Mouse (Mus musculus): ENCODE measurements around the gene Plbd1.

The Plbd1 gene

DNA sequence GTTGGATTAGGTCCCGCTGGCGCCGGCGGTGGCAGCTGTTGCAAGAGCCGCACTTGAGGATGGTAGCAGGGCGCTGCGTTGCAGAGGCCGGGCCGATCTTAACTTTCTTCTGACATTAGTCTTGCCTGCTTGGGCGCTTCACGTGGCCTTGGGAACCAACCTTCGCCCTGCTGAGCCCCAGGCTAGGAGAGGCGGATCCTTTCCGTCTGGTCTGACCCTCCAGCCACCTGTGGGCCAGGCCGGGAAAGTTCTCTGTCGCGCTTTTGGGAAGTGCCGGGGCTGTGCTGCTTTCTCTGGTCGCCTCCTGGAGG, at the start of gene Plbd1:
Gene Plbd1, minus strand, starts transcription at position 223 of the 311 bp plus-strand sequence.
- no peak for DNase-seq (ENCODE audit: low spot score in 2 of 2)

DNA sequence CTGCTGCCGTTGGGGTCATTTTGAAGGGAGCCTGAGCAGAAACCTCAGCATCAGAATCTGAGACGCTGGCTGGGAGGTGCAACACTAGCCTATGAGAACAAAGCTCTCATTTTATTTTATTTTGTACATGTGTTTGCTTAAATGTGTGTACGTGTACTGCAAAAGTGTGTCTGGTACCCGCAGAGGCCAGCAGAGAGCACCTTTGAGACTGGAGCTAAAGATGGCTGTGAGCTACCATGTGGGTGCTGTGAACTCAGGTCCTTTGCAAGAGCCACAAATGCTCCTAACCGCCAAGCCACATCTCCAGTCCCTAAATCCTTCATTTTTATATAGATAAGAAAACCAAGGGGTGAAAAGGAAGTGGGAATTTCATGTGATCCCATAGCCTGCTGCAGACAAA, 48.7 kb upstream of the Plbd1 start:
- DNase-seq (ENCODE audit: low spot score in 2 of 2): no peak

DNA sequence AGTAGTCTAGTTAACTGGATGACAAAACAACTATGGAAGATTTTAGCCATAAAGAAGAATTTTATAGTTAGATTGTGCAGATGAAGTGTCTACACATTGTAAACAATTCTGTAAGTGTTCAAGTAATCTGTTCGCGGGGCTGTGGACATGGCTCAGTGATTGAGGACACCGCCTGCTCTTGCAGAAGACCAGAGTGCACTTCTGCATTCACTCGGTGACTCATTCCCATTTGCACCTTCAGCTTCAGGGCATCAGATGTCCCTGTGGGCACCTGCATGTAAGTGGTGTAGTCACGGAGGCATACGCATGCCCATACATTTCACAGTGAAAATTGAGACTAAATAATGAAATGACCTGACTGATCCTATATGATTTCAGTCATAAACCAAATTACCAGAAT, 46.9 kb upstream of the Plbd1 start:
- no peak for DNase-seq (ENCODE audit: low spot score in 2 of 2)

DNA sequence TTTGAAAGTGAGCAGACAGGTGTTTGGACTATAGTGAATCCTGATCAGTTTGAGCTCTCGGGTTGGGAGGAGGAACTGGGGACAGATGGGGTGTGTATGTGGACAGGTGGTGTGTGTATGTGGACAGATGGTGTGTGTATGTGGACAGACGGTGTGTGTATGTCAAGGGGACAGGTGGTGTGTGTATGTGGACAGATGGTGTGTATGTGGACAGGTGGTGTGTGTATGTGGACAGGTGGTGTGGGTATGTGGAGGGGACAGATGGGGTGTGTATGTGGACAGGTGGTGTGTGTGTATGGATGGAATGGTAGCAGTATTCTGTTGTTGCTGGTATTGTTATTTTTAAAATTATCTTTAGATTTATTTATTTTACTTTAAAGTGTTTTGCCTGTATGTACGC, 40.1 kb upstream of the Plbd1 start:
- DNase-seq (ENCODE audit: low spot score in 2 of 2): no peak

DNA sequence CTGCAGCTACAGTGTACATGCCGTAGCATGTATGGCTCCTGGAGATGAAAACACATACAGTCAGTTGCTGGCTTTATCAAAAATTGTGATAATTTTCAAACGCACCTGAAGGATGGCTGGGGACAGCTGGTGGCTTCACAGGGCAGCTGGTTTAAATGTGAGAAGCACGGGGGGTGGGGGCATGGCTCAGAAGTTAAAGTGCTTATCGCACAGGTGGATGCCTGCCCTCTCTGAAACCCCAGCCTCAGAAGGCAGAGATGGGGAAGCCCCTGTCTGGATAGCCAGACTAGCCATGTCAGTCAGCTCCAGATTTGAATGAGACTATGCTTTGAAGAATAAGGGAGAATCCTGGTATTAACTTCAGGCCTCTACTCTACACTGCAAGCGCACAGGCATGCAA, 39.5 kb upstream of the Plbd1 start:
- no peak for DNase-seq (ENCODE audit: low spot score in 2 of 2)

DNA sequence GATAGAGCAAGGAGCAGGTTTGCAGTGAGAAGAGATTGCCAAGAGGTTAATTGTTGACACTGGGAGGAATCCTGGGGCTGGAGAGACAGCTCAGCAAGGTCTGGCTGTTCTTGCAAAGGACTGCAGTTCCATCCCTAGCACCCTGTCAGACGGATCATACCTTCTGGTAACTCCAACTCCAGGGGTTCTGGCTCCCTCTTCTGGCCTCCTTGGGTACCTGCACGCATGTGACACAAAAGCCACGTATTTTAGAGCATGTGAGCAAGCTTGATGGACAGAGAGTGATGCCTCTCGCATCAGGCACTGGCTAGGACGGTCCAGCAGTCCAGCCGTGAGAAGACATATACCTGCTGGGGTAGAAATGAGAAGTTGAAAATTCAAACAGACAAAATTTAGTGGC, 29.6 kb upstream of the Plbd1 start:
- DNase-seq (ENCODE audit: low spot score in 2 of 2): no peak

DNA sequence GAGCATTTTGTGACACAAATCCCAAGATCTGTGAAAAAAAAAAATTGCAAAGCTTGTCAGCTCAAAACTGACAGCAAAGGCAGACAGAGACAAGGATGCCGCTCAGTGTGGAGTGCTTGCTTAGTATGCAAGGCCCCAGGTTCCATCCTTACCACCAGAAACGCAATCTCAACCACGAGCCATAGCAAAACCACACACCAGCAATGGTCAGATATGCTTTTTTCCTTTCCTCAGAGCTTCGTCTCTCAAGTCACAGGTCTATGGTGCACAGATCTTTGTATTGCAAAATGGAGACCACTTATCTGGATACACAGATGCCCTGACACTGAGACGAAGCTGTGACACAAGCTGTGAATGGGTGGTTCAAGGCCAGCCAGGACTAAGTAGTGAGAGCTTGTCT, 28.8 kb upstream of the Plbd1 start:
- no peak for DNase-seq (ENCODE audit: low spot score in 2 of 2)

DNA sequence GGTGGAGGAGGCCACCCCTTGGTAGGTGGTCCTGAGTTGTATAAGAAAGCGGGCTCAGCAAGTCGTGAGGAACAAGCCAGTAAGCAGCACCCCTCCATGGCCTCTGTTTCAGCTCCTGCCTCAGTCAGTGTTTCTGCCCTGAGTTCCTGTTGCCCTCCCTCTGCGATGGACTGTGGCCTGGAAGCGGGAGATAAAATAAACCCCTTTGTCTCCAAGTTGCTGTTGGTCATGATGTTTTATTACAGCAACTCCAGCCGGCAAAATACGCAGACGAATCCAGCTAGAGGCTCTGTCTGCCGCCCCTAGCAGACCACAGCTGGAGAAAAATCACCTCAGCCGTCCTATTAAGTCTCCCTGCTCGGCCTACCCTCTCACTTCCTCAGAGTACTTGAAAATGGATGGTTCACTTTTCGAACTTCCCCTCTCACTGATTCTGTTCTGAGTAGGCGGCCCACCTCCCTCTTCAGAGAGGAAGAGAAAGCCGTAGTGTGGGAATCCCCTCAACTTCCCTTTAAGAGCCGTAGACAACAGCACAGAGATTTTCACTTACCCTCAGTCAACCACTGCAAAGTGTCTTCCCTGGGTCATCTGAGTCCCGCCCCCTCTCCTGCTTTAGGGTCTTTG, 28.2 kb upstream of the Plbd1 start:
- DNase-seq (ENCODE audit: low spot score in 2 of 2): peak in 1 of 2 experiments; percentile 8

DNA sequence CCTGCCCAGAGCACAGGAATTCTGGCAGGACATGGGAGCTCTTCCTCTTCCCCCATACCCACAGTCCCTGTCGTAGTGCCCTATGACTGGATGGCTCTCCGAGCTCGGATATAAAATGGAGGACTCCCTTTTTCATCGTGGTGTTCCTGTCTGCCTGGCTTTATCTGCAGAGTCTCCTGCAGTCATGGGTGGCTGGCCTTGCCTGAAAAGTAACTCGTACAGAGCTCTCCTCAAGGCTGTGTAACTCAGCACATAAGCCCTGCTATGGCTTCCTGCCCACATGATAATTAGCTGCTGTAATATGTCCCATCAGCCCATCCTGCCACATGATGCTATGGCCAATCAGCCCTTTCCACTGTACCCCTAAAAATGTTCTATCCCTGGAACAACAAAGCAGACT, 23.7 kb upstream of the Plbd1 start:
- DNase-seq (ENCODE audit: low spot score in 2 of 2): no peak

DNA sequence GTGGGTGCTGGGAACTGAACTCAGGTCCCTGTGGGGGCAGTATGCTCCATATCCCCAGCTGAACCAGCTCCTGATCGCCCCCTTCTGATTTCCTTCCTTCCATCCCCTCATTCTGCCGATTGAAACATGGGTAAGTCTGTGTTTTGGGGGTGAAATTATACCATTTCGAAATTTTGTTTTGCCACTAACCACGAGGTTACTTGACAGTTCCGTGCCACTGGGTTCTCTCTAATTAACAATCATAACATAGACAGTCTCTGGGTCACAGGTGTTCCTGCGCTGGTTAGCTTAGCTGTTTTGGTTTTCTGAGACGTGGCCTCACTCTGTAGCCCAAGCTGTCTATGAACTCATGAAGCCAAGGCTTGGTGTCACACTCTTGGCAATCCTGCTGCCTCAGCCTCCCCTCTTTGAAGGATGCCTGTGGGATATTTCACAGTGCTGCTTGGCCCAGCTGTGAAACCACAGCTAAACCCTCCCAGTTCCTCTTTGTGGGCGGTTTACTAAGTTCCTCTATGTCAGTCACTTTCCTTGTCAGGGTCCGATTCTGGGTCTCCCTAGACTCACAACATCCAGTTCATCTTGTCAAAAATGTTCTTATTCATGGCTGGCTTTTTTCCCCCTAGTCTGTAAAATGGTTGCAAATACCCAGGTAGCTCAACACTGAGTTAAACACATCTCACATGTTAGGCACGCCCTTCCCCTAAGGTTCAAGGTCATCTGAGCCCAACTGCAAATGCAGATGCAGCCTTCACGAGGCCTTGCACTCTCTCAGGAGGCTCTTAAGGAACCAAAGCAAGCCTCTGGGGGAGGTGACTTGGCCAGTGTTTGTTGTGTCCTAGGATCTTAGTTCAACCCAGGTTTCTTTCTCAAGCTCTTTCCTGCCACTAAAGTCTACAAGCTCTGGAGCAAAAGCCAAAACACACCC, 21.9 kb upstream of the Plbd1 start:
- no peak for DNase-seq (ENCODE audit: low spot score in 2 of 2)

DNA sequence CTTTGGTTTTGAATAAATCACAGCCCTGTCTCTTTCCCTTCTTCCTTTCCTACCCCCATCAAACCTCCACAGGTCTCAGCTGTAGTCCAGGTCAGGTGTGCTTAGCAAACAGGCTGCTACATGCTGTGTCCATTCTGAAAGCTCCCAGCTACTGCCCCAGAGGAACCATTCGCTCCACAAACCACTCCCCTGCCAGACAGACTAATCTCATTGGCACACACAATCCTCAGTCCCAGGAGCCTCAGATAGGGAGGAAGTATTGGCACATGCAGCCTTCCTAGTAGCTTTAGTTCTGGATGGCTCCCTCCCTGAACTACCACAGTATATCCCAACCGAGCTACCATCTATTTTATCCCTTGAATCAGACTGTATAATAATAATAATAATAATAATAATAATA, 17.7 kb upstream of the Plbd1 start:
- no peak for DNase-seq (ENCODE audit: low spot score in 2 of 2)

DNA sequence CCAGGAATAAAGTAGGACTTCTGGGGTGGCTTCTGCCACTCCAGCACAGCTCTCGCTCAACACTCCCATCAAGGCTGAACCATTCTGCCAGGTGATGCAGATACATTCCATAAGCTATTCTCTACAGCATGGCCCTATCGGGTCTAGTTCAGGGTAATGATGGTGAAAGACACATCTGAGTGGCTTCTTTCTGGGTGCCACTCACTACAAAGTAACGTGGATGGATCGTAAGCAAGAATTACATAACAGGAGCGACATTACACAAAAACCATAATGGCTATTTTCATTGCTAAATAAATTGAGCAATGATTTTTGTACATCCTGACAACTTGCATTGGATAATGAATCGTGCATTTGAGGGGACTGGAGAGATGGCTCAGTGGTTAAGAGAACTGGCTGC, 13.2 kb upstream of the Plbd1 start:
- DNase-seq (ENCODE audit: low spot score in 2 of 2): no peak

DNA sequence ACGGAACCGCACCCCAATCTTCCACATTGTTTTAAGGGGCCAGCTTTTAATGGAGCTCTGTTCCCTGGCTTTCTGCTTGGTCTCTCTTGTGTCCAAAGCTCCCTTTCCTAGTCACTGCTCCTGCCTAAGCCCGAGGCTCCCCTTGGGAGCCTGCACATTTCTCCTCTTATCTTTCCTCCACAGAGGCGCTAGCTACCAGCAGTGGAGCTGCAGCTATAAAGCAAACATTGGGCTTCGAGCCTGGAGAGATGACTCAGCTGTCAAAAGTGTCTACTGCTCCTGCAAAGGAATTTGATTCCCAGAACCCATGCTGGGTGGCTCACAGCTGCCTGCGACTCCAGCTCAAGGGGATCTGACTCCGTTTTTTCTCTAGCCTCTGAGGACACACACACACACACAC, 10.7 kb upstream of the Plbd1 start:
- peak; percentile 37 to 41 for DNase-seq (ENCODE audit: low spot score in 2 of 2)

DNA sequence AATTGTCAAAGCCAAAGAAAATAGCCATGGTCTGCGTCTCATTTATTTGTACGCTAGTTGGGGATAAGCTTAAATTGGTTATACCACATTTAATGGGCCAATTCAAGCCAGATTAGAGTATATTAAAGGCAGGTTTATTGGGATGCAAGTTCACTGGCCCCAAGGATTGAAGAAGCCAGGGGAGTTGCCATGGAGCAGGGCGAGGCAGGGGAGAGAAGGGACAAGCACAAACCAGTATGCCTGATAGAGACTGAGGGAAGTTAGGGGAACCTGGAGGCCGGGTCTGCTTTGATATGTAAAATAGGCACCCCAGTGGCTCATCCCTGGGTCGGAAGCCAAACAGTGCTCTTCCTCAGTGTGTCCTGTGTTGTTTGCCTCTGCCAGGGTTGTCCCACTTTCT, 7.5 kb upstream of the Plbd1 start:
- no peak for DNase-seq (ENCODE audit: low spot score in 2 of 2)

DNA sequence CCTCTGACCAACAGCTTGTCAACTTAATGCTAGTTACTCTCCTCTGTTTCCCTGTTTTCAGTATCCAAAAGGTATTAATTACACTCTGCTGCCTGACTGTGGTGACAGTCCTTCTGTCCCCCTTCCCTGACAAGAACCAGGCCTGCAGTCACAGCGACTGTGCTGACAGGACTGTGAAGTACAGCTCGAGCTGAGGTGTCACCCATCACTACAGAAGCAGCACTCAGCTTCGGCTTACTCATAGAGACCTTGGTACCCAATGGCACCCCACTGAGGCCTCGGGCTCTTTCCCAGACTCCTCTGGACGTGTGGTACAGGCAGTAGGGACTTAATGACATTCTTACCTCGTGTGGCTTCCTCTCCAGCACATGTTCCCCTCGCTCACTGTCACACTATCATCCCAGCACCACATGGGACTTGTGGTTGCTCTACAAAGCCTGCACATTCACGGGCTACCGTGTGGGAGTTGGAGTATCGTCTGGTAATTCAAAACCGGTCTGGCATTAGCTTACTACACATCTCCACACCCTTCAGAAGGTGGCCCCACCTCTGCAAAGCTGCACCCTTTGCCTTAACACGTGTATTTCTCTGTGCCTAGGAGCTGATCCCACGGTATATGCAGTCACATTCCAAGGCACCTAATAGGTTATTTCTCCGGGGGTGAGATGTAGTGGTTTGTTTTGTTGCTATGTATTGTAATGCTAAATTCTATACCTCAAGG, 6.7 kb upstream of the Plbd1 start:
- no peak for DNase-seq (ENCODE audit: low spot score in 2 of 2)

DNA sequence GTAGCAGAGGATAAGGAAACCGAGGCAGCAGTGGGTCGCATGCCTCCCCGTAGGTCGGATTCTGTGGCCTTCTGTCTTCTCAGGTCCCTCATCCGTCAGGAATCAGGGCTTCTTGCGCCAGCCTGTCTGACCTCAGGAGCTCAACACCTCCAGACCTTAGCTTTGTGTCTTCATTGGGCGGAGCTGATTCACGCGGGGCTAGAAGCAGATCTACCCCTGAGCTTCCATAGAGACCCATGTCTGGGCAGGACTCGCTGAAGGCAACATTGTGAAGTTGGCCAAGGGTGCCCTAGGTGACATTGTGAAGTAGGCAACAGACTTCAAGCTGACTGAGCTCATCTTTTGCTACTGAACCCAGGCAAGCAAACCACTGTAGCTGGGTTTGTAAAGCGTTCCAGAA, 335 bp upstream of the Plbd1 start:
- no peak for DNase-seq (ENCODE audit: low spot score in 2 of 2)

DNA sequence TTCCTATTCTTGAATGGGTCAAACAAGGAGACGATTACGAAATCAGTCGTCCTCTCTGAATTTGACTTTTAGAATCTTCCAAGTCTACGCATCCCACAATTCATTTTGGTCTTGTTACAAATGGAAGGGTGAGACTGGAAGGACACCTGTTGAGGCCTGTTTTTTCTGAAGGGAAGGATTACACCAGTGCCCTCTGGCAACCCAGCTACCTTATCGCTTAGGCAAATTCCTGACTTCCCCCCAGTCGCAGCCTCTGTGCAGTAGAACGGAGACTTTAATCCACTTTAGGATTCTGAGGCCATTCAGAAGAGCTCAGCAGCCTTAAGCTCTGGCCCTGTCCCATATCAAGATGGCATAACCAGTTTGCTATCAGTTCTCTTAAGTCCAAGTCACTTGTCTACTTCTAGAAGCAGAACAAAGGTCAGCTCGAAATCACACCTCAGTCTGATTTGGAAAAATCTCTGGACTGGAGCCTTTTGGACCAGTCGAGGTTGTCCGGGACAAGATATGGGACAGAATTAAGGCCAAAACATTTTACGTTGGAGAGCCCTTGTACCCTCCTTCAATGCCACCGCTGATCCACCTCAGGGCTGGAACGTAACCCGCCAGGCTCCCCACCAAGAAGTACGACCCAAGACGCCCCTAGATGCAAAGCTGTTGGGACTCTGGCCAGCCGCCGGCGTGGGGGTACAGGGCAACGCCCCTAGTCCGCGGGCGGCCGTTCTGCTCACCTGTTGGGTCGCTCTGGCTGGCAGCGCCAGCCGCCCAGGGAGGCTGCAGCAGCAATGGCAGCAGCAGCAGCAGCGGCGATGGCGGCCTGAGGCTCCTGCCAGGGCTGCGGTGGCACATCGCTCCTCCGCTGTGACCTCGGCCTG, 660 bp downstream of the Plbd1 start:
- no peak for DNase-seq (ENCODE audit: low spot score in 2 of 2)

DNA sequence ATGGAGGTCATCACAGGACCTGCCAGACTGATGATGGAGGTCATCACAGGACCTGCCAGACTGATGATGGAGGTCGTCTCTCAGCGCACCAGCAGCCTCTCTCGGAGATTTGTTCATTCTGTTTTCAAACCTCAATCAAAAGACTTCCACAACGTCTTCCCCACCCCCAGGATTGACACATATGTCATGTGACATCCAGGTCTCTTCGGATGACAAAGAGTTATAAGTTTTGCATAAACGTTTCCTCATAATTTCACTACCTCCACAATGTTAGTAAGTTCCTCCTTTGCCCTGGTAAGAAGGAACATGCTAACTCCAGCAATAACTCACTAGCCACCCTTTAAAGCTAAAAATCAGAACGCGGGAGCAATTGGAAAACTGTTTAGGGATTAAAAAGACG, 2.5 kb downstream of the Plbd1 start:
- no peak for DNase-seq (ENCODE audit: low spot score in 2 of 2)

DNA sequence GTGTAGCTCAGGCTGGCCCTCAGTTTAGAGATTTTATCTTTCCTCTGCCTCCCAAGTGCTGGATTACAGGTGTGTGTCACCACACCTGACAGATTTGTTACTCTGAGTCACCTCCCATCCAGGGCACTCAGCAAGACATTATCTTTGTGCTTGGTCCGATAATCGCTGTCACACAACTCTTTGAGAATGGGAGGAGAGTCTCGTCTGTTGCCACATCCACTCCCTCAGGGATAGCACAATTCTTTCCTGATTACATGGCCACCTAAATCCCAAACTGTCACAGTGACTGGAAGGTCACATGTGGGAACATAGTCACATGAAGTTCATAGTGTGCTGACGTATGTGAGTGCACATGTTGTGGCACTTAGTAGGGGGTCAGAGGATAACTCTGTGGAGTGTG, 3.4 kb downstream of the Plbd1 start:
- no peak for DNase-seq (ENCODE audit: low spot score in 2 of 2)

DNA sequence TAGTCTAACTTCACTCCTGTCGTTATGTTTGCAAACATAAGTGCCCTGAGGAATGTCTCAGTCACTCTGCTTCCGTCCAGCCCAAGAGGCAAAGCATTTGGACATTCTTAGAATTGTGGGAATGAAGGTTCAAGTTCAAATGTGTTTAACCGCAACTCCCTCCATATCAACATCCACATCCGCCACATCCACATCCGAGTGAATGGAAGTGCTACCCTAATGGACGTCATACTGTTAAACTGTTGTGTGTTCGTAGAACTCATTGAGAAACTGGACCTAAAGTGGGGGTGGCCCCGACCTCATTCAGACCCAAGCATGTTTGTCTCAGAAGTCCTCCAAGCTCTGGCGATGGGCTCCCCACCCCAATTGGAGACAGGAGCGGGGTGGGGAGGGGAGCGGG, 5.9 kb downstream of the Plbd1 start:
- DNase-seq (ENCODE audit: low spot score in 2 of 2): no peak

DNA sequence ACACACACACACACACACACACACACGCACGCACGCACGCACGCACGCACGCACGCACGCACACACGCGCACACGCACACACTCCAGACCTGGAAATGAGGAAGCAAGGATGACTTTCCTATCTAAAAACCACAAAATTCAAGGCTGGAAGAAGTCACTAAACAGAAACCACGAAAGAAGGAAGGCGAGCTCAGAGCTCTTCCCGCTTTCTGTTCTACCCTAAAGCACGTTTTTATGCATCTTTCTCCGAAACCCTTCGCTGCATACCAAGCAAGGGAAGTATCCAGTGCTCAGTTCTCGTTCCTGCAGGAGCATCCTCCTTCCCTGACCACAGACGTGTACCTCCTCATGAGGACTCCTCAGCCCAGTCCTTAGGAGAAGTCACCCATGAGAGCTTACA, 7.3 kb downstream of the Plbd1 start:
- DNase-seq (ENCODE audit: low spot score in 2 of 2): no peak

DNA sequence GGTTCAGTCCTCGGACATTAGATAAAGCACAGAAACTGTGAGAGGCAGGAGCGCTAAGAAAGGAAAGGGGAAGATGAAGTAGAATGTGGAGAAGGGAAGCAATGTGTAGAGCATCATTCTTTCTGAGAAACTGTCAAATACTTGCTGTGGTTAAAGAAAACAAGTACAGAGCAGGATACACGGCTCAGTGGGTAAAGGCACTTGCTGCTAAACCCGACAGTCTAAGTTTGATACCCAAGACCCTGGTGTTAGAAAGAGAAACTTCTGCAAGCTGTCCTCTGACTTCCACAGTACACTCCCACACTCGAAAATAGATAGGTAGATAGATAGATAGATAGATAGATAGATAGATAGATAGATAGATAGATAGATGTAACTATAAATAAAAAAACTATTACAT, 8.4 kb downstream of the Plbd1 start:
- DNase-seq (ENCODE audit: low spot score in 2 of 2): no peak

Data from frontal cortex, postnatal 10 days (tissue).